Mouse (Mus musculus): ENCODE data around the gene Birc5. TPM values are rescaled to one million over a fixed set of nuclear protein-coding genes. Genes with fewer than 3 reads are reported as not detected.
A peak's percentile ranks its signal among the peaks of the same experiment; 100 is the strongest.
"Not testable (repeated sequence)": the region's sequence is repeated elsewhere in the genome, so short reads cannot be mapped to it uniquely, and the experiment has no call there.

The Birc5 gene
- total and polyA plus RNA-seq, 3 experiments = 131 to 241 (median 184) TPM

- TF ChIP-seq GATA2 (IDR thresholded peaks at IDR 0.05; ENCODE audit: borderline replicate concordance, low read depth, low read length) (no peak), TAL1 (conservative IDR thresholded peaks at IDR 0.05; ENCODE audit: low read depth, low read length) (no peak), GATA1 (IDR thresholded peaks at IDR 0.05; ENCODE audit: borderline replicate concordance, low read length) (no peak), POLR2AphosphoS5 (IDR thresholded peaks at IDR 0.05; ENCODE audit: insufficient replicate concordance, low read depth, low read length) (no peak), CTCF (IDR thresholded peaks at IDR 0.05; ENCODE audit: low read depth, low read length) (no peak)
- Histone ChIP-seq H3K36me3 (replicated peaks) (peaks cover 10% of the 10 kb centered on the region), H3K27me3 (ENCODE audit: insufficient read depth, low read length) (no peaks in the 10 kb centered on the region), H3K4me1 (ENCODE audit: insufficient read depth, low read depth, low read length) (peaks cover 63% of the 10 kb centered on the region), H3K9me3 (replicated peaks) (no peaks in the 10 kb centered on the region), H3K4me3 (ENCODE audit: low read depth, low read length) (no peak overlapping the region)
- ATAC-seq (ENCODE audit: extremely low read depth, insufficient number of reproducible peaks, low FRiP score, poor library complexity, severe bottlenecking) = no peak
- DNase-seq (ENCODE audit: low spot score) = no peak
Measured at GRCm38 (mm10) chr11:117830401-117830800, 18.6 kb upstream of the Birc5 start.

- H3K4me1 ChIP-seq (ENCODE audit: insufficient read depth, low read depth, low read length) = peaks cover 58% of the 10 kb centered on the region
- TF ChIP-seq GATA2 (IDR thresholded peaks at IDR 0.05; ENCODE audit: borderline replicate concordance, low read depth, low read length) = no peak
- TF ChIP-seq CTCF (IDR thresholded peaks at IDR 0.05; ENCODE audit: low read depth, low read length) = peak; percentile 80
- TF ChIP-seq GATA1 (IDR thresholded peaks at IDR 0.05; ENCODE audit: borderline replicate concordance, low read length) = no peak
- TF ChIP-seq TAL1 (conservative IDR thresholded peaks at IDR 0.05; ENCODE audit: low read depth, low read length) = no peak
- TF ChIP-seq POLR2AphosphoS5 (IDR thresholded peaks at IDR 0.05; ENCODE audit: insufficient replicate concordance, low read depth, low read length) = no peak
- ATAC-seq (ENCODE audit: extremely low read depth, insufficient number of reproducible peaks, low FRiP score, poor library complexity, severe bottlenecking) = peak; percentile 67
Measured at GRCm38 (mm10) chr11:117832086-117832969, 16.7 kb upstream of the Birc5 start.

GRCm38 (mm10) chr11:117833509-117833908 lies 15.5 kb upstream of the Birc5 start:
- H3K4me3 ChIP-seq (ENCODE audit: low read depth, low read length); H3K27me3 ChIP-seq (ENCODE audit: insufficient read depth, low read length); DNase-seq (ENCODE audit: low spot score); H3K9me3 ChIP-seq (replicated peaks); ATAC-seq (ENCODE audit: extremely low read depth, insufficient number of reproducible peaks, low FRiP score, poor library complexity, severe bottlenecking): not testable (repeated sequence)
- H3K4me1 ChIP-seq (ENCODE audit: insufficient read depth, low read depth, low read length) = peaks cover 52% of the 10 kb centered on the region
- H3K36me3 ChIP-seq (replicated peaks) = peaks cover 13% of the 10 kb centered on the region

More at GRCm38 (mm10) chr11:117832086-117832969, 16.7 kb upstream of the Birc5 start:
- no peaks in the 10 kb centered on the region for H3K9me3 ChIP-seq (replicated peaks)
- H3K27me3 ChIP-seq (ENCODE audit: insufficient read depth, low read length) = no peaks in the 10 kb centered on the region
- DNase-seq (ENCODE audit: low spot score) = peak; percentile 72
- peak overlapping the region; percentile 70 for H3K4me3 ChIP-seq (ENCODE audit: low read depth, low read length)
- peaks cover 13% of the 10 kb centered on the region for H3K36me3 ChIP-seq (replicated peaks)

- H3K4me3 ChIP-seq (ENCODE audit: low read depth, low read length) = no peak overlapping the region
- peaks cover 52% of the 10 kb centered on the region for H3K4me1 ChIP-seq (ENCODE audit: insufficient read depth, low read depth, low read length)
- DNase-seq (ENCODE audit: low spot score) (no peak), ATAC-seq (ENCODE audit: extremely low read depth, insufficient number of reproducible peaks, low FRiP score, poor library complexity, severe bottlenecking) (no peak)
- H3K9me3 ChIP-seq (replicated peaks) = no peaks in the 10 kb centered on the region
- H3K36me3 ChIP-seq (replicated peaks) = peaks cover 13% of the 10 kb centered on the region
- TF ChIP-seq GATA1 (IDR thresholded peaks at IDR 0.05; ENCODE audit: borderline replicate concordance, low read length) = no peak
- TF ChIP-seq GATA2 (IDR thresholded peaks at IDR 0.05; ENCODE audit: borderline replicate concordance, low read depth, low read length) = no peak
- TF ChIP-seq TAL1 (conservative IDR thresholded peaks at IDR 0.05; ENCODE audit: low read depth, low read length) = no peak
- H3K27me3 ChIP-seq (ENCODE audit: insufficient read depth, low read length) = no peaks in the 10 kb centered on the region
Measured at GRCm38 (mm10) chr11:117834086-117834485, 15.0 kb upstream of the Birc5 start.

- H3K27me3 ChIP-seq (ENCODE audit: insufficient read depth, low read length) = peaks cover 7% of the 10 kb centered on the region
- DNase-seq (ENCODE audit: low spot score) (no peak), ATAC-seq (ENCODE audit: extremely low read depth, insufficient number of reproducible peaks, low FRiP score, poor library complexity, severe bottlenecking) (no peak)
- H3K36me3 ChIP-seq (replicated peaks) = peaks cover 6% of the 10 kb centered on the region
- no peaks in the 10 kb centered on the region for H3K9me3 ChIP-seq (replicated peaks)
- H3K4me1 ChIP-seq (ENCODE audit: insufficient read depth, low read depth, low read length) = peaks cover 38% of the 10 kb centered on the region
- TF ChIP-seq GATA1 (IDR thresholded peaks at IDR 0.05; ENCODE audit: borderline replicate concordance, low read length) (no peak), GATA2 (IDR thresholded peaks at IDR 0.05; ENCODE audit: borderline replicate concordance, low read depth, low read length) (no peak), CTCF (IDR thresholded peaks at IDR 0.05; ENCODE audit: low read depth, low read length) (no peak), TAL1 (conservative IDR thresholded peaks at IDR 0.05; ENCODE audit: low read depth, low read length) (no peak), POLR2AphosphoS5 (IDR thresholded peaks at IDR 0.05; ENCODE audit: insufficient replicate concordance, low read depth, low read length) (no peak)
- H3K4me3 ChIP-seq (ENCODE audit: low read depth, low read length) = no peak overlapping the region
Measured at GRCm38 (mm10) chr11:117836306-117836705, 12.7 kb upstream of the Birc5 start.

GRCm38 (mm10) chr11:117838572-117838971 lies 10.5 kb upstream of the Birc5 start:
- peaks cover 24% of the 10 kb centered on the region for H3K4me1 ChIP-seq (ENCODE audit: insufficient read depth, low read depth, low read length)
- H3K9me3 ChIP-seq (replicated peaks) = no peaks in the 10 kb centered on the region
- DNase-seq (ENCODE audit: low spot score) (peak; percentile 37), ATAC-seq (ENCODE audit: extremely low read depth, insufficient number of reproducible peaks, low FRiP score, poor library complexity, severe bottlenecking) (no peak; the same call in 1 of the 2 replicates)
- TF ChIP-seq POLR2AphosphoS5 (IDR thresholded peaks at IDR 0.05; ENCODE audit: insufficient replicate concordance, low read depth, low read length) (no peak), GATA2 (IDR thresholded peaks at IDR 0.05; ENCODE audit: borderline replicate concordance, low read depth, low read length) (no peak), GATA1 (IDR thresholded peaks at IDR 0.05; ENCODE audit: borderline replicate concordance, low read length) (no peak), CTCF (IDR thresholded peaks at IDR 0.05; ENCODE audit: low read depth, low read length) (no peak), TAL1 (conservative IDR thresholded peaks at IDR 0.05; ENCODE audit: low read depth, low read length) (no peak)
- H3K4me3 ChIP-seq (ENCODE audit: low read depth, low read length) = no peak overlapping the region
- peaks cover 15% of the 10 kb centered on the region for H3K27me3 ChIP-seq (ENCODE audit: insufficient read depth, low read length)
- peaks cover 4% of the 10 kb centered on the region for H3K36me3 ChIP-seq (replicated peaks)
